Mouse (Mus musculus) embryonic facial prominence, embryonic 11.5 days (tissue): Measurements from ENCODE around the gene Pik3r4. TPM values are rescaled to one million over a fixed set of nuclear protein-coding genes. Genes with fewer than 3 reads are reported as not detected.
A peak's percentile ranks its signal among the peaks of the same experiment; 100 is the strongest.
"Not testable (repeated sequence)": the region's sequence is repeated elsewhere in the genome, so short reads cannot be mapped to it uniquely, and the experiment has no call there.

Source experiments
- ATAC-seq: fragments of 200-750 bp; cut with Nextera tagmentation; replicated peaks from 2 replicates; pipeline ENCODE4 v1.8.0; 2017; ENCODE audit warnings: low read depth; ENCODE audit not compliant: insufficient number of reproducible peaks, low FRiP score, low TSS enrichment
- DNase-seq: peaks from one replicate; pipeline ENCODE4 v3.0.0-alpha.2; 2015; ENCODE audit warnings: low spot score
- H3K27ac ChIP-seq: fragments of 300-500 bp; sonication (generic); replicated peaks from 2 replicates; pipeline ENCODE4 v1.5.1; 2014; ENCODE audit warnings: mild to moderate bottlenecking, low read depth, low read length, control low read depth
- H3K27me3 ChIP-seq: fragments of 300-500 bp; sonication (generic); 2 replicates; pipeline ENCODE4 v1.6.1; 2014; ENCODE audit warnings: mild to moderate bottlenecking, low read length, moderate library complexity, mixed read lengths; ENCODE audit not compliant: control insufficient read depth, insufficient read depth
- H3K36me3 ChIP-seq: fragments of 300-500 bp; sonication (generic); replicated peaks from 2 replicates; pipeline ENCODE4 v1.6.1; 2014; ENCODE audit warnings: low read depth, mild to moderate bottlenecking, low read length, moderate library complexity, mixed read lengths; ENCODE audit not compliant: control insufficient read depth, insufficient read depth
- H3K4me1 ChIP-seq: fragments of 300-500 bp; sonication (generic); 2 replicates; pipeline ENCODE4 v1.6.1; 2014; ENCODE audit warnings: low read length, mixed read lengths; ENCODE audit not compliant: control insufficient read depth, insufficient read depth
- H3K4me2 ChIP-seq: fragments of 300-500 bp; sonication (generic); 2 replicates; pipeline ENCODE4 v1.6.1; 2014; ENCODE audit warnings: low read depth, mild to moderate bottlenecking, control low read depth, low read length, moderate library complexity
- H3K4me3 ChIP-seq: fragments of 300-500 bp; sonication (generic); 2 replicates; pipeline ENCODE4 v1.5.1; 2014; ENCODE audit warnings: low read depth, low read length, control low read depth
- H3K9ac ChIP-seq: fragments of 300-500 bp; sonication (generic); replicated peaks from 2 replicates; pipeline ENCODE4 v1.6.1; 2014; ENCODE audit warnings: mild to moderate bottlenecking, control low read depth, low read length
- H3K9me3 ChIP-seq: fragments of 300-500 bp; sonication (generic); replicated peaks from 2 replicates; pipeline ENCODE4 v1.6.1; 2016; ENCODE audit warnings: mild to moderate bottlenecking, low read length, inconsistent platforms, mixed read lengths; ENCODE audit not compliant: control insufficient read depth
- WGBS: fragments of 180-500 bp; shearing (Covaris S2); extraction: QIAGEN DNeasy Blood & Tissue Kit; methylation state at CpG from one replicate; pipeline ENCODE4 v1.1.7; 2014; 5-methylcytosine and 5-hydroxymethylcytosine counted together
- polyA plus RNA-seq: library from polyadenylated mRNA; unstranded; fragments of >200 nt; fragmentation: Nextera tagmentation; extraction: Ambion mirVana; gene quantifications from 2 replicates; pipeline ENCODE4 v1.2.1, GENCODE M21; 2014

The Pik3r4 gene
- 26.8 and 28.4 TPM in 2 replicates for polyA plus RNA-seq

- Histone ChIP-seq H3K27ac (no peak within 1 kb of the TSS), H3K36me3 (no peaks in the 10 kb centered on the region), H3K9me3 (no peaks in the 10 kb centered on the region), H3K9ac (peak within 1 kb of the TSS; percentile 85), H3K4me1 (no peaks in the 10 kb centered on the region), H3K27me3 (no peaks in the 10 kb centered on the region), H3K4me2 (peak within 1 kb of the TSS; percentile 64), H3K4me3 (peak within 1 kb of the TSS; percentile 90)
- ATAC-seq, result peak; percentile 90
- DNase-seq, result peak; percentile 96
- WGBS, result 5% methylated on average over 37 of the region's 37 CpGs
Measured at GRCm38 (mm10) chr9:105642460-105643371, at the start of gene Pik3r4. Pik3r4 (plus strand) TSS chr9:105642978.

GRCm38 (mm10) chr9:105598906-105599305, 43.9 kb upstream of the Pik3r4 start:
- no peak for ATAC-seq
- H3K9me3 ChIP-seq, result no peaks in the 10 kb centered on the region
- no peaks in the 10 kb centered on the region for H3K4me1 ChIP-seq
- no peak overlapping the region for H3K4me3 ChIP-seq
- no peak for DNase-seq
- H3K4me2 ChIP-seq, result no peak overlapping the region
- H3K36me3 ChIP-seq, result no peaks in the 10 kb centered on the region
- H3K27me3 ChIP-seq, result no peaks in the 10 kb centered on the region
- H3K27ac ChIP-seq, result no peak overlapping the region
- 86% methylated on average over 4 of the region's 4 CpGs for WGBS
- no peak overlapping the region for H3K9ac ChIP-seq

GRCm38 (mm10) chr9:105611980-105612771, 30.6 kb upstream of the Pik3r4 start:
- 86% methylated on average over 15 of the region's 15 CpGs for WGBS
- Histone ChIP-seq H3K4me2 (no peak overlapping the region), H3K4me1 (no peaks in the 10 kb centered on the region), H3K36me3 (no peaks in the 10 kb centered on the region), H3K9me3 (0 out of 2 replicates have a peak, but pooled peaks cover 2% of the 10 kb centered on the region), H3K27ac (no peak overlapping the region), H3K4me3 (no peak overlapping the region), H3K9ac (no peak overlapping the region), H3K27me3 (no peaks in the 10 kb centered on the region)
- DNase-seq (no peak), ATAC-seq (no peak)

- Histone ChIP-seq H3K27me3 (no peaks in the 10 kb centered on the region), H3K4me3 (no peak overlapping the region), H3K36me3 (no peaks in the 10 kb centered on the region), H3K9me3 (0 out of 2 replicates have a peak, but pooled peaks cover 2% of the 10 kb centered on the region), H3K27ac (no peak overlapping the region), H3K9ac (no peak overlapping the region), H3K4me1 (no peaks in the 10 kb centered on the region), H3K4me2 (no peak overlapping the region)
- no peak for ATAC-seq
- 82% methylated on average over 7 of the region's 7 CpGs for WGBS
- no peak for DNase-seq
Measured at GRCm38 (mm10) chr9:105612919-105613318, 29.9 kb upstream of the Pik3r4 start.

GRCm38 (mm10) chr9:105615952-105616351, 26.8 kb upstream of the Pik3r4 start:
- ATAC-seq (no peak), DNase-seq (no peak)
- H3K9ac ChIP-seq, result no peak overlapping the region
- no peak overlapping the region for H3K27ac ChIP-seq
- no peak overlapping the region for H3K4me3 ChIP-seq
- H3K27me3 ChIP-seq, result no peaks in the 10 kb centered on the region
- no peaks in the 10 kb centered on the region for H3K36me3 ChIP-seq
- 0 out of 2 replicates have a peak, but pooled peaks cover 2% of the 10 kb centered on the region for H3K9me3 ChIP-seq
- 72% methylated on average over 2 of the region's 2 CpGs for WGBS
- no peaks in the 10 kb centered on the region for H3K4me1 ChIP-seq
- no peak overlapping the region for H3K4me2 ChIP-seq

- not testable (repeated sequence) for H3K4me2 ChIP-seq, H3K9me3 ChIP-seq, H3K4me1 ChIP-seq, H3K9ac ChIP-seq, H3K36me3 ChIP-seq, H3K27ac ChIP-seq, H3K4me3 ChIP-seq, H3K27me3 ChIP-seq, ATAC-seq
- peak; percentile 71 for DNase-seq
Measured at GRCm38 (mm10) chr9:105617274-105617673, 25.5 kb upstream of the Pik3r4 start.

- H3K9ac ChIP-seq, result no peak overlapping the region
- ATAC-seq (no peak), DNase-seq (no peak)
- no peaks in the 10 kb centered on the region for H3K9me3 ChIP-seq
- no peaks in the 10 kb centered on the region for H3K27me3 ChIP-seq
- no peak overlapping the region for H3K4me2 ChIP-seq
- H3K27ac ChIP-seq, result no peak overlapping the region
- H3K36me3 ChIP-seq, result no peaks in the 10 kb centered on the region
- no peaks in the 10 kb centered on the region for H3K4me1 ChIP-seq
- 82% methylated on average over 2 of the region's 2 CpGs for WGBS
- H3K4me3 ChIP-seq, result no peak overlapping the region
Measured at GRCm38 (mm10) chr9:105633961-105634360, 8.8 kb upstream of the Pik3r4 start.

- not testable (repeated sequence) for DNase-seq, ATAC-seq, H3K4me2 ChIP-seq, H3K27me3 ChIP-seq, H3K27ac ChIP-seq, H3K9me3 ChIP-seq, H3K36me3 ChIP-seq, H3K4me1 ChIP-seq, H3K9ac ChIP-seq, H3K4me3 ChIP-seq
- 76% methylated on average over 6 of the region's 6 CpGs for WGBS
Measured at GRCm38 (mm10) chr9:105641377-105641776, 1.4 kb upstream of the Pik3r4 start.
